Mouse (Mus musculus) limb, embryonic 13.5 days (tissue): ENCODE measurements around the gene 4921536K21Rik. TPM values are rescaled to one million over a fixed set of nuclear protein-coding genes. Genes with fewer than 3 reads are reported as not detected.

Experiments
- ATAC-seq: fragments of 200-750 bp; cut with Nextera tagmentation; 2 replicates; pipeline ENCODE4 v1.8.0; 2017; ENCODE audit warnings: low read depth, moderate number of reproducible peaks, moderate TSS enrichment; ENCODE audit not compliant: low FRiP score
- H3K27ac ChIP-seq: fragments of 300-500 bp; sonication (generic); 2 replicates; pipeline ENCODE4 v1.5.1; 2015; ENCODE audit warnings: inconsistent platforms, mild to moderate bottlenecking, moderate library complexity
- H3K27me3 ChIP-seq: fragments of 300-500 bp; sonication (generic); 2 replicates; pipeline ENCODE4 v1.6.1; 2015; ENCODE audit warnings: mild to moderate bottlenecking, inconsistent platforms
- H3K36me3 ChIP-seq: fragments of 300-500 bp; sonication (generic); 2 replicates; pipeline ENCODE4 v1.6.1; 2015; ENCODE audit warnings: inconsistent platforms, mild to moderate bottlenecking, moderate library complexity
- H3K4me1 ChIP-seq: fragments of 300-500 bp; sonication (generic); 2 replicates; pipeline ENCODE4 v1.6.1; 2015; ENCODE audit warnings: inconsistent platforms
- H3K4me2 ChIP-seq: fragments of 300-500 bp; sonication (generic); replicated peaks from 2 replicates; pipeline ENCODE4 v1.6.1; 2015; ENCODE audit warnings: inconsistent platforms, mild to moderate bottlenecking, moderate library complexity
- H3K4me3 ChIP-seq: fragments of 300-500 bp; sonication (generic); 2 replicates; pipeline ENCODE4 v1.5.1; 2015; ENCODE audit warnings: moderate library complexity, mild to moderate bottlenecking, inconsistent platforms
- H3K9ac ChIP-seq: fragments of 300-500 bp; sonication (generic); 2 replicates; pipeline ENCODE4 v1.6.1; 2015; ENCODE audit warnings: mild to moderate bottlenecking, inconsistent platforms
- H3K9me3 ChIP-seq: fragments of 300-500 bp; sonication (generic); 2 replicates; pipeline ENCODE4 v1.6.1; 2016; ENCODE audit warnings: inconsistent platforms
- WGBS: fragments of 180-500 bp; shearing (Covaris S2); methylation state at CpG from one replicate; pipeline ENCODE4 v1.1.7; 2015; 5-methylcytosine and 5-hydroxymethylcytosine counted together
- polyA plus RNA-seq: library from polyadenylated mRNA; unstranded; fragments of >200 nt; fragmentation: Nextera tagmentation; extraction: Ambion mirVana; gene quantifications from 2 replicates; pipeline ENCODE4 v1.2.1, GENCODE M21; 2015

The 4921536K21Rik gene
- polyA plus RNA-seq: 0.09 and 0.20 TPM in 2 replicates

GRCm38 (mm10) chr11:3894406-3895281 is at the start of gene 4921536K21Rik, which contains the start of gene Dusp18:
4921536K21Rik (minus strand) TSS chr11:3895098.
Dusp18 (plus strand) TSS chr11:3895240.
- H3K27ac ChIP-seq: peak within 1 kb of the TSS; percentile 67
- peak; percentile 97 for ATAC-seq
- H3K9me3 ChIP-seq: no peaks in the 10 kb centered on the region
- peak within 1 kb of the TSS; percentile 57 for H3K4me3 ChIP-seq
- H3K36me3 ChIP-seq: peaks cover 16% of the 10 kb centered on the region
- 3% methylated on average over 46 of the region's 46 CpGs for whole genome bisulfite sequencing
- peak within 1 kb of the TSS; percentile 87 for H3K4me2 ChIP-seq
- 0 out of 2 replicates have a peak, but pooled peaks cover 2% of the 10 kb centered on the region for H3K4me1 ChIP-seq
- H3K27me3 ChIP-seq: no peaks in the 10 kb centered on the region
- H3K9ac ChIP-seq: peak within 1 kb of the TSS; percentile 70

DNA sequence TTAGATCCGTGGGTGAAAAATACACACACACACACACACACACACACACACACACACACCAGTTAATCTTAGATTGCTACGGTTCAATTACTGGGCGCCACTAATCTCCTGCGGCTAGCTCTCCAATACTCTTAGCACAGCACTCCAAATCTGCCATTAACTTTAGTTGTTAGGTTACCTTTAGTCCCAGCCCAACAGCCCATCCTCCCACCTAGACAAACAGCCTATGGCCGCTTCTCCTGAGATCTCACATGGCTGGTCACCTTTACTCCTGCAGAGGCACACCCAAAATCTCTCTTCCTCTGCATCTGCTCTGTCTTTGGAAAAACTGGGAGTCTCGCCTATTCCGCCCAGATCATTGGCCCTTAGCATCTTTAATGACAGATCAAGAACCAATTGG is 46.5 kb upstream of the 4921536K21Rik start:
- Histone ChIP-seq H3K4me3 (no peak overlapping the region), H3K9me3 (no peaks in the 10 kb centered on the region), H3K9ac (no peak overlapping the region), H3K4me1 (no peaks in the 10 kb centered on the region), H3K4me2 (no peak overlapping the region), H3K27me3 (peaks cover 17% of the 10 kb centered on the region), H3K36me3 (no peaks in the 10 kb centered on the region), H3K27ac (no peak overlapping the region)
- 81% methylated on average over 7 of the region's 7 CpGs for WGBS
- ATAC-seq: no peak

GRCm38 (mm10) chr11:3937321-3937874 is 42.5 kb upstream of the 4921536K21Rik start:
- WGBS: 80% methylated on average over 13 of the region's 13 CpGs
- no peak for ATAC-seq
- Histone ChIP-seq H3K4me3 (no peak overlapping the region), H3K27me3 (0 out of 2 replicates have a peak, but pooled peaks cover 2% of the 10 kb centered on the region), H3K9me3 (no peaks in the 10 kb centered on the region), H3K4me2 (no peak overlapping the region), H3K9ac (no peak overlapping the region), H3K36me3 (no peaks in the 10 kb centered on the region), H3K4me1 (no peaks in the 10 kb centered on the region), H3K27ac (no peak overlapping the region)

DNA sequence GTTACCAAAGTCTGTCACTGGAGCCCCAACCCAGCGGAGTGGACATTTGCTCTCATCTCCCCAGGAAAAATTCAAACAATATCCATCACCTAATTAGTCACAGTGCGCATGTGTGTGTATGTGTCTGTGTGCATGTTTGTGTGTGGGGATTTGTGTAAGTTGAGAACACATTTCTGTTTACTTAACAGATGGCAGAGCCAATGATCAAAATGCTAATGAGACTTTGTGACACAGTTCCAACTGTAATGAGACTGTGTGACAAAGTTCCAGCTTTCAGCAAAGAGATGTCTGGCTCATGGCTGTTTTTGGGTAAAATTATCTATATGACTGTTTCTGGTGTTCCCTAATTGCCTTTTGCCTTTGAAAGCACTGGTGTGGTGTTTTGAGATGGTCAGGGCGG is 41.4 kb upstream of the 4921536K21Rik start:
- ATAC-seq: no peak
- Histone ChIP-seq H3K4me1 (peaks cover 6% of the 10 kb centered on the region), H3K4me2 (no peak overlapping the region), H3K9ac (no peak overlapping the region), H3K27me3 (0 out of 2 replicates have a peak, but pooled peaks cover 2% of the 10 kb centered on the region), H3K36me3 (no peaks in the 10 kb centered on the region), H3K4me3 (no peak overlapping the region), H3K9me3 (no peaks in the 10 kb centered on the region), H3K27ac (no peak overlapping the region)
- 70% methylated on average over 3 of the region's 3 CpGs for WGBS

DNA sequence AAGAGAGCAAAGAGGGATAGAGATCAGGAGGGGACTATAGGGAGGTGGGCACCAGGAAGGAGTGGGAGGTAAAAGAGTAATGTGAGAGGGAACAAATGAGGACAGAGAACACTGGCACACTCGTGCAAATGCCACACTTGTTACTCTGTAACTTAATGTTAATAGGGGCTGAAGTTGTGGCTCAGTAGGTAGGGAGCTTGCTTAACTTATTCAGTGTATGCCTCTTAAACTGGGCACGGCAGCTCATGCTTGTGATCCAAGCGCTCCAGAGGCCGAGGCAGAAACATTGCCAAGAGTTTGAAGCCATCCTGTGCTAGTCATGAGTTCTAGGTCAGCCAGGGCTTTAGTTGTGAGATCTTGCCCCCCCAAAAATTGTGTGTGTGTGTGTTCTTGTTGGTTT is 40.2 kb upstream of the 4921536K21Rik start:
- no peak for ATAC-seq
- no peaks in the 10 kb centered on the region for H3K36me3 ChIP-seq
- no peak overlapping the region for H3K9ac ChIP-seq
- peaks cover 15% of the 10 kb centered on the region for H3K4me1 ChIP-seq
- 69% methylated on average over 4 of the region's 4 CpGs for WGBS
- H3K27ac ChIP-seq: no peak overlapping the region
- 0 out of 2 replicates have a peak, but pooled peaks cover 2% of the 10 kb centered on the region for H3K27me3 ChIP-seq
- H3K4me3 ChIP-seq: no peak overlapping the region
- H3K9me3 ChIP-seq: no peaks in the 10 kb centered on the region
- H3K4me2 ChIP-seq: no peak overlapping the region

DNA sequence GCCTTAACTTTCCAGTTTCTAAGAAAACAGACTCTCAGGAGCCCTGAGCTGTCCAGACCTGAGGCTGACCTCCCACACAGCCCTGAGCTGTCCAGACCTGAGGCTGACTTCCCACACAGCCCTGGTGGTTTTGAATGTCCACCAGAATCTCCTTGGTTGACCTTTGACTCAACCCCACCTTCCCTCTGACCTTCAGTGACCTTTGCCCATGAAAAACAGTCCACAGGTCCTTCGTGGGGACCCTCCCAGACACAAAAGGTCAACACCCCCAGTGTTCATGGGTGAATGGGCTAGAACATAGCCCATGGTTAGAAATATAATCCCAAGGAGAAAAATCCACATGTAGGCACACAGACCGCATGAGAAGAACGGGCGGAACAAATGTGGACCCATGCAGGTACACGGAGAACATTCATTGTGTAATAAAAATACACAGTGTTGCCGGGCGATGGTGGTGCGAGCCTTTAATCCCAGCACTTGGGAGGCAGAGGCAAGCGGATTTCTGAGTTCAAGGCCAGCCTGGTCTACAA is 38.9 kb upstream of the 4921536K21Rik start:
- H3K4me2 ChIP-seq: no peak overlapping the region
- H3K4me1 ChIP-seq: peaks cover 15% of the 10 kb centered on the region
- H3K9me3 ChIP-seq: no peaks in the 10 kb centered on the region
- no peak overlapping the region for H3K4me3 ChIP-seq
- no peak for ATAC-seq
- no peak overlapping the region for H3K9ac ChIP-seq
- H3K36me3 ChIP-seq: no peaks in the 10 kb centered on the region
- WGBS: 89% methylated on average over 9 of the region's 9 CpGs
- no peak overlapping the region for H3K27ac ChIP-seq
- 0 out of 2 replicates have a peak, but pooled peaks cover 2% of the 10 kb centered on the region for H3K27me3 ChIP-seq

DNA sequence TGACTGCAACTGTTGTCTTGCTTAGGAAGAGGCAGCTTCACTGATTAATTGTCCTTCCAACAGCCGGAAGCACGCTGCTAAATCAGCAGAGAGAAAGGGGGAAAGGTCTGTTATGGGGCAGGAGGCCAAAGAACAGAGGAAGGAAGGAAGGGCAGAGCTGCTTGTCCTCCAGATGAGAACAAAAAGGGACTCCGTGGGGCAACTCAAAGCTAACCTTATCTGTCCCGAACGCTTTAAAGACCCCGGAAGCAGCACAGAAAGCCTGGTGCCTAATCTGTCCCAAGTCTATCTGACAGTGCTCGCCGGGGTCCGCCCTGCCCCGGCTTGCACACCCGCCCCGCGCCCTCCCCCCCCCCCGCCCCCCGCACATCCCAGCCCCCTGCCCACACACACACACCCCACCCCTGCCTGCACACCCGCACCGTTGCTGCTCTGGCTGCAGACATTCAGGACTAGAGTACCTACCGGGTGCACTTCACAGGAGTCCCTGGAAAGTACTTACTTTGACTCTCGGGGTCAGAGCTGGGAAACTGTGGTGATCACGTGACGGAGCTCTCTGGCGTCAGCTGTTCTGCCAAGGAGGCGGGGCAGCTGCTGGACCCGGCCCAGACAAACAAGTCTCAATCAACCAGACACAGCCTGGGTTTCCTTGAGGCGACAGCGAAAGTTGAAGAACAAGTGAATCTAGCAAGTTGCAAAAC is 36.8 kb upstream of the 4921536K21Rik start, which contains the start of gene Tcn2:
Gene Tcn2, minus strand, starts transcription at position 649 of the 701 bp plus-strand sequence.
- H3K9me3 ChIP-seq: no peaks in the 10 kb centered on the region
- H3K4me2 ChIP-seq: peak within 1 kb of the TSS; percentile 77
- H3K27me3 ChIP-seq: no peaks in the 10 kb centered on the region
- peak; percentile 86 for ATAC-seq
- peak within 1 kb of the TSS; percentile 54 for H3K4me3 ChIP-seq
- H3K27ac ChIP-seq: no peak within 1 kb of the TSS
- peak within 1 kb of the TSS; percentile 65 for H3K9ac ChIP-seq
- under 1% methylated on average over 24 of the region's 26 CpGs for WGBS
- H3K4me1 ChIP-seq: peaks cover 15% of the 10 kb centered on the region
- peaks cover 9% of the 10 kb centered on the region; the same call in 1 of the 2 replicates for H3K36me3 ChIP-seq

GRCm38 (mm10) chr11:3930931-3931330 is 36.0 kb upstream of the 4921536K21Rik start:
- Histone ChIP-seq H3K36me3 (peaks cover 15% of the 10 kb centered on the region), H3K27ac (no peak overlapping the region), H3K27me3 (no peaks in the 10 kb centered on the region), H3K9me3 (no peaks in the 10 kb centered on the region), H3K9ac (peak overlapping the region; percentile 65), H3K4me3 (peak overlapping the region; percentile 54), H3K4me2 (peak overlapping the region; percentile 77), H3K4me1 (peaks cover 15% of the 10 kb centered on the region)
- 39% methylated on average over 6 of the region's 6 CpGs for WGBS
- no peak for ATAC-seq

- 72% methylated on average over 4 of the region's 4 CpGs for WGBS
- H3K4me3 ChIP-seq: no peak overlapping the region
- no peak overlapping the region for H3K4me2 ChIP-seq
- H3K9me3 ChIP-seq: no peaks in the 10 kb centered on the region
- H3K9ac ChIP-seq: no peak overlapping the region
- H3K27me3 ChIP-seq: no peaks in the 10 kb centered on the region
- H3K27ac ChIP-seq: no peak overlapping the region
- peaks cover 22% of the 10 kb centered on the region for H3K36me3 ChIP-seq
- no peak for ATAC-seq
- peaks cover 15% of the 10 kb centered on the region for H3K4me1 ChIP-seq
These were observed 35.1 kb upstream of the 4921536K21Rik start for GRCm38 (mm10) chr11:3930019-3930418.

DNA sequence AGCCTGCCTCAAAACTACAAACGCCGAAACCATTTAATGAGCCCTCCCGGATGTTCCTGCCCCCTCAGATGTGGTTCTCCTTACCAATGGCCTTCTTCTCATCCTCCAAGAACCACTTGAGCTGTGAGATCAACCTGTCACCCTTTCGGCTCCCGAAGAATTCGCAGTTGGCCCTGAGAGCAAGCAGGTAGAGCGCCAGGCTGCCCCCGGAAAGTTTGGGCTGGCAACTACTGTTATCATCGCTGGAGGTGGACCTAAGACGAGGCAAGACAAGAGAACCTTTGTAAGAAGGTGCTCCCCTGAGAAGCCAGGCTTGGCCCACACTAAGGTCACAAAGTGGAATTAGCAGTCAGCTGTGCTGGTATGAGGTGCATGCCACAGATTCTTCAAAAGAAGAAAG is 31.0 kb upstream of the 4921536K21Rik start:
- H3K27me3 ChIP-seq: no peaks in the 10 kb centered on the region
- peaks cover 5% of the 10 kb centered on the region for H3K4me1 ChIP-seq
- whole genome bisulfite sequencing: 89% methylated on average over 10 of the region's 10 CpGs
- no peak for ATAC-seq
- no peak overlapping the region for H3K9ac ChIP-seq
- no peak overlapping the region for H3K27ac ChIP-seq
- H3K4me2 ChIP-seq: no peak overlapping the region
- no peak overlapping the region for H3K4me3 ChIP-seq
- peaks cover 50% of the 10 kb centered on the region for H3K36me3 ChIP-seq
- no peaks in the 10 kb centered on the region for H3K9me3 ChIP-seq

- H3K27ac ChIP-seq: no peak overlapping the region
- H3K9me3 ChIP-seq: no peaks in the 10 kb centered on the region
- no peak overlapping the region for H3K4me2 ChIP-seq
- WGBS: 93% methylated on average over 6 of the region's 6 CpGs
- H3K4me3 ChIP-seq: no peak overlapping the region
- peaks cover 50% of the 10 kb centered on the region for H3K36me3 ChIP-seq
- ATAC-seq: no peak
- H3K4me1 ChIP-seq: no peaks in the 10 kb centered on the region
- no peaks in the 10 kb centered on the region for H3K27me3 ChIP-seq
- no peak overlapping the region for H3K9ac ChIP-seq
These were observed 27.8 kb upstream of the 4921536K21Rik start for GRCm38 (mm10) chr11:3922731-3923130.
